Mouse (Mus musculus): ENCODE measurements at regions not wholly inside any gene's neighbourhood (a gene's known extent, or its start where the extent isn't known, plus 50 kb on each side); places are given as distances from the start of the nearest gene placed in this dataset.

- Histone ChIP-seq H3K4me1 (ENCODE audit: control insufficient read depth, insufficient read depth, low read length) (no peaks in the 10 kb centered on the region), H3K27me3 (ENCODE audit: control insufficient read depth, insufficient read depth, low read length) (no peaks in the 10 kb centered on the region), H3K9me3 (replicated peaks; ENCODE audit: control insufficient read depth, low read length) (no peaks in the 10 kb centered on the region), H3K27ac (ENCODE audit: low read length) (no peak overlapping the region), H3K4me2 (ENCODE audit: low read depth, low read length) (no peak overlapping the region), H3K9ac (ENCODE audit: low read length) (no peak overlapping the region), H3K4me3 (replicated peaks; ENCODE audit: low read length) (no peak overlapping the region), H3K36me3 (ENCODE audit: control insufficient read depth, insufficient read depth, low read length) (no peaks in the 10 kb centered on the region)
- ATAC-seq (ENCODE audit: insufficient read depth, low FRiP score), result no peak
- 15% methylated on average over 9 of the region's 9 CpGs for WGBS
These were observed 144.5 kb downstream of the Tfcp2l1 start for GRCm38 (mm10) chr1:118772261-118772660.

- no peak overlapping the region for H3K27ac ChIP-seq (ENCODE audit: low read length)
- no peaks in the 10 kb centered on the region for H3K36me3 ChIP-seq (ENCODE audit: control insufficient read depth, insufficient read depth, low read length)
- H3K27me3 ChIP-seq (ENCODE audit: control insufficient read depth, insufficient read depth, low read length), result no peaks in the 10 kb centered on the region
- 29% methylated on average over 10 of the region's 10 CpGs for WGBS
- no peaks in the 10 kb centered on the region for H3K4me1 ChIP-seq (ENCODE audit: control insufficient read depth, insufficient read depth, low read length)
- no peak overlapping the region for H3K9ac ChIP-seq (ENCODE audit: low read length)
- no peak overlapping the region for H3K4me3 ChIP-seq (replicated peaks; ENCODE audit: low read length)
- H3K4me2 ChIP-seq (ENCODE audit: low read depth, low read length), result no peak overlapping the region
- peak; percentile 23; the same call in 1 of the 2 replicates for ATAC-seq (ENCODE audit: insufficient read depth, low FRiP score)
- no peaks in the 10 kb centered on the region for H3K9me3 ChIP-seq (replicated peaks; ENCODE audit: control insufficient read depth, low read length)
These were observed 149.1 kb downstream of the Tfcp2l1 start for GRCm38 (mm10) chr1:118776594-118777441.

Measured in stomach, embryonic 16.5 days (tissue).